Mouse (Mus musculus) megakaryocyte, embryonic 14.5 days (primary cell): ENCODE measurements around the gene Fnbp4.

Experiments
- FLI1 ChIP-seq: IDR thresholded peaks from 2 replicates; pipeline ENCODE4 v1.6.1; 2012; ENCODE audit warnings: low read length, inconsistent platforms, mixed read lengths
- GATA1 ChIP-seq: IDR thresholded peaks from 3 replicates; pipeline ENCODE4 v1.6.1; 2012; ENCODE audit warnings: mixed read lengths, low read length, inconsistent platforms, borderline replicate concordance

GRCm38 (mm10) chr2:90828739-90829138, 83.6 kb downstream of the Fnbp4 start:
- TF ChIP-seq GATA1 = no peak
- TF ChIP-seq FLI1 = no peak
